Mouse (Mus musculus) ES-E14 (cell line): ENCODE measurements around the gene Bcr. TPM values are rescaled to one million over a fixed set of nuclear protein-coding genes. Genes with fewer than 3 reads are reported as not detected.

Experiments used
- DNase-seq: peaks from one replicate; pipeline ENCODE4 v3.0.0-alpha.2; 2013; ENCODE audit warnings: low read depth, low spot score
- H3K27ac ChIP-seq: 2 replicates; pipeline ENCODE4 v1.5.1; 2012; ENCODE audit warnings: low read depth, mild to moderate bottlenecking, low read length, moderate library complexity, mixed read lengths; ENCODE audit not compliant: poor library complexity, insufficient read depth, severe bottlenecking
- H3K36me3 ChIP-seq: 2 replicates; pipeline ENCODE4 v1.6.1; 2012; ENCODE audit warnings: mild to moderate bottlenecking, low read length, moderate library complexity, mixed read lengths; ENCODE audit not compliant: control insufficient read depth, poor library complexity, insufficient read depth, severe bottlenecking
- H3K4me1 ChIP-seq, 2 experiments: fragments of 150-350 bp in 1 of 2; sonication (generic) in 1 of 2; 2 replicates each; pipeline ENCODE4 v1.6.1; 2012; ENCODE audit warnings: low read length in 2 of 2, mild to moderate bottlenecking in 1 of 2, mixed read lengths in 1 of 2; ENCODE audit not compliant: control insufficient read depth in 2 of 2, insufficient read depth in 2 of 2, poor library complexity in 1 of 2
- H3K4me3 ChIP-seq, 2 experiments: fragments of 150-350 bp in 1 of 2; sonication (generic) in 1 of 2; 2 replicates each; pipeline ENCODE4 v1.5.1; 2012; ENCODE audit warnings: low read length in 2 of 2, low read depth in 1 of 2, mild to moderate bottlenecking in 1 of 2, mixed read lengths in 1 of 2; ENCODE audit not compliant: insufficient read depth in 1 of 2, poor library complexity in 1 of 2, severe bottlenecking in 1 of 2
- H3K9ac ChIP-seq: 2 replicates; pipeline ENCODE4 v1.6.1; 2012; ENCODE audit warnings: low read depth, mild to moderate bottlenecking, low read length, mixed read lengths; ENCODE audit not compliant: poor library complexity, insufficient read depth, severe bottlenecking
- H3K9me3 ChIP-seq: fragments of 150-350 bp; sonication (generic); 2 replicates; pipeline ENCODE4 v1.6.1; 2012; ENCODE audit warnings: low read depth, mild to moderate bottlenecking, low read length; ENCODE audit not compliant: control insufficient read depth, insufficient read depth
- CHD2 ChIP-seq: IDR thresholded peaks from 2 replicates; pipeline ENCODE4 v1.6.1; 2014; ENCODE audit warnings: mild to moderate bottlenecking, low read depth, low read length, inconsistent platforms
- HCFC1 ChIP-seq: IDR thresholded peaks from 2 replicates; pipeline ENCODE4 v1.6.1; 2012; ENCODE audit warnings: low read length, inconsistent platforms, borderline replicate concordance; ENCODE audit not compliant: insufficient read depth
- MAFK ChIP-seq: IDR thresholded peaks from 2 replicates; pipeline ENCODE4 v1.6.1; 2014; ENCODE audit warnings: mild to moderate bottlenecking, low read depth, low read length, inconsistent platforms; ENCODE audit not compliant: insufficient read depth
- ZC3H11A ChIP-seq: IDR thresholded peaks from 2 replicates; pipeline ENCODE4 v1.6.1; 2012; ENCODE audit warnings: low read depth, mild to moderate bottlenecking, inconsistent platforms, low read length, borderline replicate concordance
- ZNF384 ChIP-seq: IDR thresholded peaks from 2 replicates; pipeline ENCODE4 v1.6.1; 2012; ENCODE audit warnings: low read depth, low read length, inconsistent platforms
- in situ Hi-C, 2 experiments: fragments of 600-800 bp; cut with MboI; formaldehyde crosslinking; loops; one replicate each; pipeline ENCODE4 v1.15.1; 2025; ENCODE audit warnings: low sequenced_read_pairs in 2 of 2, inconsistent platforms in 1 of 2; ENCODE audit not compliant: unreplicated experiment in 2 of 2
- total RNA-seq: library from RNA; depleted of rRNA; stranded (reverse); fragments of 300-350 nt; gene quantifications from 2 replicates; pipeline ENCODE4 v1.2.3, GENCODE M21; 2012

Bcr gene
- total RNA-seq, 1 experiment: 19.5 TPM

DNA sequence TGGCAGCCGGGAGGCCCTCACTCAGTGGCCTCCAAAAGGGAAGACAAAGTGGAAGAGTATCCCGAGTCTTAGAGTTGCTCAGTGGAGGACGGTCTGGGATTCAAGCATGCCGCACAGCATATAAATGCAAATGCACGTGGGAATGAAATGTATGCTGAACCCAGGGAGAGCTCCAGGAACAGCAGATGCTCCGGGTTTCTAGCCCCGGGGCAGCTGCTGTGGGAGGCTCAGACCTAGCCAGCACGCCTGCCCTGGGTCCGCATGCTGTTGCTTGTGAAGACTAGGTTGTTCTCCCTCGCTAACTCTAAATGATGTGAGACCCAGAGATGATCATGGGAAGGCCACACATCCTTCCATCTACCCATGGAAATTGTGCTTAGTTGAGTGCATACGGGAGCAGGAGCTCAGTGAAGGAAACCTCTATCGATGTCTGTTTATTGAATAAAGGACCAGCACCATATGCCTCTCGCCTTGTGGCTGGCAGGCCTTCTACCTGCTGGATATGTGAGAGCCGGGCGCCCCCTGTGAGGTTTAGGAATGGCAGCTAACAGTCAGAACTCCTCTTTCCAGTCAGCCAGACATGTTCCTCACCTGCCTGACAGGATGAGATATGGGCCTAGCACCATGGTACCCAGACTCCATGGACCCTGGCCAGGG lies 74.6 kb downstream of the Bcr start:
- no peak for DNase-seq
- Histone ChIP-seq H3K4me1 (no peaks in the 10 kb centered on the region), H3K9ac (no peak overlapping the region), H3K27ac (no peak overlapping the region), H3K36me3 (peaks cover 10% of the 10 kb centered on the region; the same call in 1 of the 2 replicates), H3K4me3 (no peak overlapping the region), H3K9me3 (no peaks in the 10 kb centered on the region)
- in situ Hi-C loops: no loop called here
- TF ChIP-seq HCFC1 (no peak), ZNF384 (no peak), MAFK (no peak), CHD2 (no peak), ZC3H11A (no peak)

DNA sequence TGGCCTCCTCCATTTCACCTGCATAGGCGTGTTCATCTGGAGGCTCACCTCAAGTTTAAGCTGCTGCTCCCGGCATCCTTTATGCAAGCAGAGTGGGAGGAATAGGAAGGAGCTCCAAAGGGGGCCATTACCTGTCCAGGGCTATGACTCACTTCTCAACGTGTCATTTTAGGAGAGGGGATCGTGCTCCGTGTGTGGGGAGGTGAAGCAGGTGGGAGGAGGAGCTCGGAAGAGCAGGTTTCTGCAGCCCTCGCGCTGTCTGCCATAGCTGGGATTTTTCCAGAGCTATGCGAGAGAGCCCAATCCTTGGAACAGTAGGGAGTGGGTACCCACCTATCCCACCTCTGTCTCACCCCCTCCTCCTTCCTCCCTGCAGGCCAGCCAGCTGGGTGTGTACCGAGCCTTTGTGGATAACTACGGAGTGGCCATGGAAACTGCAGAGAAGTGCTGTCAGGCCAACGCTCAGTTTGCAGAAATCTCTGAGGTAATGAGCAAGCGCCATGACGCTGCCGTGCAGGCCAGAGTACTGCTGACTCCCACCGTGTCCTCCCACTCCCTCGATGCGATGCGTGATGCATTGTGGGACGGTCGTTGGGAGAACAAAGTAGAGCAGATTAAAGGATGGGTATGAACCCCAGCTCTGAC lies 75.2 kb downstream of the Bcr start:
- no peak overlapping the region for H3K4me3 ChIP-seq
- no peak overlapping the region for H3K27ac ChIP-seq
- DNase-seq: no peak
- TF ChIP-seq CHD2 (no peak), ZNF384 (no peak), ZC3H11A (no peak), HCFC1 (no peak), MAFK (no peak)
- no peak overlapping the region for H3K9ac ChIP-seq
- in situ Hi-C loops: no loop called here
- H3K4me1 ChIP-seq: no peaks in the 10 kb centered on the region
- H3K36me3 ChIP-seq: peaks cover 10% of the 10 kb centered on the region; the same call in 1 of the 2 replicates
- H3K9me3 ChIP-seq: no peaks in the 10 kb centered on the region

DNA sequence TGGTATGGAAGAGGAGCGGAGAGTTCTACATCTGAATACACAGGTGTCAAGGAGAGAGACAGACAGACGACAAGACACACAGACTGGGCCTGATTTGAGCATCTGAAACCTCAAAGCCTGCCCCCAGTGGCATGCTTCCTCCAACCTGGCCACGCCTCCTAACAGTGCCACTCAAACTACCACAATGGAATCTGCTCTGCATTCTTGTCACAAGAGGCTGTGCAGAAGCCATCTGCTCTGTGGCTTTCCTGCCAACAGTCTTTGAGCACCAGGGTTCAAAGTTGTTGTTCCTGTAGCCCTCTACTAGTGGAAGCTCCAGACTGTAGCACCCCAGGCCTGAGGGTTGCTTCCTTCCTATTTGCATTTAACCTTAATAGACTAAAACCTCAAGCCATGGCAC lies 76.8 kb downstream of the Bcr start:
- no peaks in the 10 kb centered on the region for H3K9me3 ChIP-seq
- no peaks in the 10 kb centered on the region for H3K4me1 ChIP-seq
- H3K27ac ChIP-seq: no peak overlapping the region
- DNase-seq: no peak
- no peak overlapping the region for H3K4me3 ChIP-seq
- no peak overlapping the region for H3K9ac ChIP-seq
- TF ChIP-seq MAFK (no peak), ZC3H11A (no peak), CHD2 (no peak), ZNF384 (no peak), HCFC1 (no peak)
- H3K36me3 ChIP-seq: peaks cover 9% of the 10 kb centered on the region; the same call in 1 of the 2 replicates
- in situ Hi-C loops: no loop called here

DNA sequence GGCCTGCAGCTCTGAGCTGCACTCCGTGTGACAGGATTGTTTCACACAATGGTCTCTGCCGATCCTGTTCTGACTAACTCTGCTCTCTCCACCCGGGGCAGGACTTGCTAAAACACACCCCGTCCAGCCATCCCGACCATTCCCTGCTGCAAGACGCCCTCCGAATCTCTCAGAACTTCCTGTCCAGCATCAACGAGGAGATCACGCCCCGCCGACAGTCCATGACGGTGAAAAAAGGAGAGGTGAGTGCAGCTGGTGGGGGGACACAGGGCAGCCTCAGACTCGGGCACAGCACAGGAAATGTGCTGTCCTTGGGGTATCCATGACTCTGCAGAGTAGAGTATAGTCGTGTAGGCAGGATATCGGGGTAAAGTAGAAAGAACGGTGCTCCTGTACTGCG lies 84.8 kb downstream of the Bcr start:
- Histone ChIP-seq H3K36me3 (peaks cover 20% of the 10 kb centered on the region; the same call in 1 of the 2 replicates), H3K4me3 (no peak overlapping the region), H3K27ac (no peak overlapping the region), H3K9ac (no peak overlapping the region), H3K9me3 (no peaks in the 10 kb centered on the region), H3K4me1 (no peaks in the 10 kb centered on the region)
- in situ Hi-C loops: no loop called here
- no peak for DNase-seq
- no peak for TF ChIP-seq HCFC1
- TF ChIP-seq ZNF384: no peak
- TF ChIP-seq CHD2: no peak
- no peak for TF ChIP-seq MAFK
- TF ChIP-seq ZC3H11A: no peak
